Mouse (Mus musculus) v-Abl transformed pro-B cells (cell line): ENCODE measurements around the gene Olfr1338.
"Not testable (repeated sequence)": the region's sequence is repeated elsewhere in the genome, so short reads cannot be mapped to it uniquely, and the experiment has no call there.

Source experiments
- in situ Hi-C, 2 experiments: fragments of 400-800 bp; cut with MboI; formaldehyde crosslinking; loops; one replicate each; pipeline ENCODE4 v1.15.1; 2025; ENCODE audit not compliant: unreplicated experiment in 2 of 2

Olfr1338 gene

GRCm38 (mm10) chr4:118758637-118759036 lies at the start of gene Olfr1338:
Gene Olfr1338, minus strand, starts transcription at chr4:118758737.
- in situ Hi-C loops: no loop called here

GRCm38 (mm10) chr4:118792796-118793195 lies 34.3 kb upstream of the Olfr1338 start:
- in situ Hi-C loops: not testable (repeated sequence)

GRCm38 (mm10) chr4:118782486-118782885 lies 23.9 kb upstream of the Olfr1338 start, which contains the start of gene Olfr1337:
Gene Olfr1337, minus strand, starts transcription at chr4:118782586.
- in situ Hi-C loops: no loop called here

GRCm38 (mm10) chr4:118741881-118742280 lies 16.7 kb downstream of the Olfr1338 start:
- in situ Hi-C loops: no loop called here

GRCm38 (mm10) chr4:118740988-118741698 lies 17.4 kb downstream of the Olfr1338 start:
- in situ Hi-C loops: no loop called here

GRCm38 (mm10) chr4:118739574-118739973 lies 19.0 kb downstream of the Olfr1338 start:
- in situ Hi-C loops: no loop called here

GRCm38 (mm10) chr4:118731875-118732274 lies 26.7 kb downstream of the Olfr1338 start, which contains the start of gene Olfr1339:
Gene Olfr1339, plus strand, starts transcription at chr4:118732175.
- in situ Hi-C loops: no loop called here

GRCm38 (mm10) chr4:118721742-118722483 lies 36.6 kb downstream of the Olfr1338 start:
- in situ Hi-C loops: no loop called here

- in situ Hi-C loops: no loop called here
Measured at GRCm38 (mm10) chr4:118719838-118720237, 38.7 kb downstream of the Olfr1338 start, which contains the start of gene Olfr1340. Gene Olfr1340, plus strand, starts transcription at chr4:118720138.

- in situ Hi-C loops: no loop called here
Measured at GRCm38 (mm10) chr4:118711656-118712055, 46.9 kb downstream of the Olfr1338 start.

- in situ Hi-C loops: no loop called here
Measured at GRCm38 (mm10) chr4:118708086-118708485, 50.5 kb downstream of the Olfr1338 start.

- in situ Hi-C loops: no loop called here
Measured at GRCm38 (mm10) chr4:118703223-118703622, 55.3 kb downstream of the Olfr1338 start, which contains the start of gene Olfr1341. Gene Olfr1341, plus strand, starts transcription at chr4:118703523.
